Mouse (Mus musculus) fibroblast of lung, adult 2 months (primary cell): ENCODE data around the gene E030030I06Rik.
"Not testable (repeated sequence)": the region's sequence is repeated elsewhere in the genome, so short reads cannot be mapped to it uniquely, and the experiment has no call there.

Source experiments
- DNase-seq: peaks from one replicate; pipeline ENCODE4 v3.0.0-alpha.2; 2011; ENCODE audit warnings: low read depth

The E030030I06Rik gene

GRCm38 (mm10) chr10:22149073-22149690, at the start of gene E030030I06Rik:
TSS of gene E030030I06Rik (minus strand) at chr10:22149270.
- DNase-seq = no peak

GRCm38 (mm10) chr10:22191035-22191434, 42.0 kb upstream of the E030030I06Rik start:
- not testable (repeated sequence) for DNase-seq

- not testable (repeated sequence) for DNase-seq
Measured at GRCm38 (mm10) chr10:22176515-22176914, 27.4 kb upstream of the E030030I06Rik start.

DNA sequence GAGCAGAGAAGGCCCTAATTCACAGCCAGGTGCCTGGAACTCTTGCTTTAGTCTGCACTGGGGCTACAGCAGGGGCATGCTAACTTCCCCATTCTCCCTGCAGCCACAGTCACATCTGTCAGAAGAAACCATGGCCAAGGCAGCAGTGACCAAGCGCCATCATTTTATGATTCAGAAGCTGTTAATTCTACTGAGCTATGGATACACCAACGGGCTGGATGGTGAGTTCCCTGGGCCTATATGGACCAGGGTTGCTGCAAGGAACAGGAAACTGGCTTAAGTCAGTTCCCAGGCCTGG, 25.1 kb upstream of the E030030I06Rik start:
- not testable (repeated sequence) for DNase-seq

GRCm38 (mm10) chr10:22173335-22174189, 24.5 kb upstream of the E030030I06Rik start:
- not testable (repeated sequence) for DNase-seq

DNA sequence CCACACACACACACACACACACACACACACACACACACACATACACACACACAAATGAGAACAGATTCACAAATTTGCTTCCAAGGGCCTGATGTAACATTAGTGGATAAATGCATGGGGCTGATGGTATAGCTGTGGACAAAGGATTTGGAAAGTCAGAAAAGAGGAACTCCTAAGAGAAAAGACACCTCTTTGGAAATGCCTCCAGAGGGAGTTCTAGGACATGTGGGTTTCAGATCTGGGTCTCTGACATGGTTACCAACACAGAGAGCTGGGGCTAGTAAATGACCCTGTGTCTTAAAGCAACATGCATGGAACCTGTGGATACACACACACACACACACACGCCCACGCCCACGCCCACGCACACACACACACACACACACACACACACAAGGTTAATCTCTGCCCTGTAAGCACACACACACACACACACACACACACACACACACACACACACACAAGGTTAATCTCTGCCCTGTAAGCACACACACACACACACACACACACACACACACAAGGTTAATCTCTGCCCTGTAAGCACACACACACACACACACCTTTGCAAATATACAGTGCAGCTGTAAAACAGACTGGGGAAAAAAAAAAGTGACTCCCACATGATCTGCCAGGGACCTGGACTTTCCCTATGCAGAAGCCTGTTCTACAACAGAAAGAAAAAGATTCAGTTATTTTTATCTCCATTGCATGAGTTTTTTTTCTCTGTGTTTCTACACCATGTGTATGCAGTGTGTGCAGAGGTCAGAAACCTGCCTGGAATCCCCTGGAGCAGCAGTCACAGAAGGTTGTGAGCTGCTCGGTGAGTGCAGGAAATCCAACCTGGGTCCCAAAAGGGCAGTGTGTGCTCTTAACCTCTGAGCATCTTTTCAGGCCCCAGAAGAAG, 23.6 kb upstream of the E030030I06Rik start:
- DNase-seq = not testable (repeated sequence)

DNA sequence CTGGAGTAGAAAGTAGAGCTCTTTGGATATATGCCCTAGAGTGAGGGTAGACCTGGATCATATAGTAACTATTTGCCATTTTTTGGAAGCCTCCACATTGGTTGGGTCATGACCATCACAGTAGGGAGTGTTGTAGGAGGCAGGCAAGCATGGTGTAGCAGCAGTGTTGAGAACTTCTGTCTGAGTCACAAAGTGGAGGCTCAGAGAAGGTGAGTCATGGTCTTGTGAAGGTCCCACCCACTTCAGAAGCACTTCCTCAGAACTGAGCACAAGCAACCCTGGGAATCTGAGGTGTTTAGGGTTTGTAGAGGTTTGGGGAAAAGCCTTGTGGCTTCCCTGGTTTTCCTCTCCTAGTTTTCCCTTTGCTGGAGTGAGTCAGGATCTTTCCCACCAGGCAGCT, 20.0 kb upstream of the E030030I06Rik start:
- DNase-seq = not testable (repeated sequence)

GRCm38 (mm10) chr10:22167061-22167460, 18.0 kb upstream of the E030030I06Rik start:
- DNase-seq = not testable (repeated sequence)

- DNase-seq = not testable (repeated sequence)
Measured at GRCm38 (mm10) chr10:22166025-22166424, 17.0 kb upstream of the E030030I06Rik start.

DNA sequence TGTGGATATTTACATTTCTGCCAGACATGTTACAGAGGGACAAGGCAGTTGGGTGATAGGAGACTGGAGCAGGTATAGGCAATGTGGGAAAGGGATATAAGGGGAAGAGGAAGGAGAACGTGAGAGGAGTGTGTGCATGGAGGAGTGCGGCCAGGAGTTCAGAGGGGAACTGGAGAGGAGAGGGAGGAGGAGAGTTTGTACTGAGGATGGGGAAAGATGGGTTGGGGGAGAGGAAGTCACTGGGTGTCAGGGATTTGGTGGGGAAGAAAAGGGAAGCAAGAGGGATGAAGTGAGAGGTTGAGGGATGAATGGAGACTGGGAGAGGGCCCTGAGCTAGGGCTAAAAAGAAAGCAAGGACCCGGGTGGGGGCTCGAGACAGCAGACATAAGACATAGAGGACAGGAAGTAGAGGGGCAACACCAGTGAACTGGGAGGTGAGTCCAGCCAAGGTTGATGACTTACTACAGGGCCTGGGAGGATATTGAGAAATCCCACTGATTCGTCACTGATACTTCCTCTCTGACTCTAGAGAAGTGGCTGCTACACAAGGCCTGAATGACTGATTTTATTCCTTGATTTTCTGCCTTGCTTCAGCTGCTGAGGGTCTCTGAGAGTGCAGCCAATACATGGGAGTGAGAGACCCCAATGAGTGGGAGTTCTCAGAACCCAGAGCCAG, 16.4 kb upstream of the E030030I06Rik start:
- not testable (repeated sequence) for DNase-seq

GRCm38 (mm10) chr10:22163705-22164583, 14.9 kb upstream of the E030030I06Rik start:
- not testable (repeated sequence) for DNase-seq

DNA sequence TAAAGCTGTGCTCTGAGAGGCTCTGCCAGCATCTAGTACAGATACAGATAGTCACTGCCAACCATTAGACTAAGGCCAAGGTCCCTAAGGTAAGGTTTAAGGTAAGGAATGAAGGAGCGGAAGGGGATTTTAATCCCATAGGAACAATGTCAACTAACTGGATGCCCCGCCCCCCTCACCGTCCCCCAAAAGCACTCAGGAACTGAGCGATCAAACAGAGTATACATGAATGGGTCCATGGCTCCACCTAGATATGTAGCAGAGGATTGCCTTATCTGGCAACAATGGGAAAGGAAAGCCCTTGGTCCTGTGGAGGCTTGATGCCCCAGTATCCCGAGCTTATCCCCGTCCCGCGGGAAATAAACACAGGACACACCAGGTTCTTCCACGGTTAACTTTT, 14.2 kb upstream of the E030030I06Rik start:
- DNase-seq = not testable (repeated sequence)

DNA sequence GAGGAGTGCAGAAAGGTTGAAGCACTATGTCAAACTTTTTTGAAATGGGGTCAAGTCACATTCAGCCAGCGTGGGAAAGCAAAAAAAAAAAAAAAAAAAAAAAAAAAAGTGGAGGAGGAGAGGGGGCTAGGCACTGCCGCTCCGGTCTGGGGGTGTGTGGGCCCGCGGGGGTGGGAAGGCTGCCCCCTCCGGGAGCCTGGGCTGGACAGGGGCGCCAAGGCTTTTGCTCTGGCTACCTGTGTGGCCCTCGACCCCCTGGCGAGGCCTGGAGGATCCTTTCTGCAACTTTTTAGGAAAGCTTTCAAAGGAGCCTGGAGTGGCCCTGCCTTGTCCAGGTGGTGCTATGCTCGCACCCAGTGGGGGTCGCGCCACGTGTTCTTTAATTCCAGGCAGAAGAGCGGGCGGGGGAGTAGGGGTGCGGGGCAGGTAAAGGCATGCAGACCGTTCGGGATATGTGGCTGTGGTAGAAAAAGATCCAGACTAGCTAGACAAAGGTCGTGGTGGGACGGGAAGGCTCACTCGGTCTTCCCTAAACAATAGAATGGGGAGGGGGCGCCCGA, 10.6 kb upstream of the E030030I06Rik start:
- DNase-seq = no peak

DNA sequence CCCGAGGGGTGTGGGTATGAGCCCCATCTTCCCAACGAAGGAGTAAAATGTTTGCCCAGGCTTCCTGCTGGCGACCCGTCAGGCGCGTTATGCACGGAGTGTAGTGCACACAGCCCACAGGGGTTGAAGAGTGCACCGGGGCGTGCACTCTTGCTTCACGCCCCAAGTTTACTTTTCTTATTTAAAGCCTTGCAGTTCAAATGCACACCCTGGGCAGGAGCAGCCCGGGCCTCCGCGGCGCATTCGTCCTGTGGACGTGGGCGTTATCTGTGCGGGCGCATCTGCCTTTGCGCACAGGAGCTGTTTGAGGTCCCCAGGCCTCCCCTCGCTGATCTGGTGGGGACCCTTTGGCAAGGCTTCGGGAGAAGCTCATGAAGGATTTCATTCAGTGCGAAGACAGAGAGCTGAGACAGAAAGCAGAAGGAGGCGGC, 10.1 kb upstream of the E030030I06Rik start:
- no peak for DNase-seq

DNA sequence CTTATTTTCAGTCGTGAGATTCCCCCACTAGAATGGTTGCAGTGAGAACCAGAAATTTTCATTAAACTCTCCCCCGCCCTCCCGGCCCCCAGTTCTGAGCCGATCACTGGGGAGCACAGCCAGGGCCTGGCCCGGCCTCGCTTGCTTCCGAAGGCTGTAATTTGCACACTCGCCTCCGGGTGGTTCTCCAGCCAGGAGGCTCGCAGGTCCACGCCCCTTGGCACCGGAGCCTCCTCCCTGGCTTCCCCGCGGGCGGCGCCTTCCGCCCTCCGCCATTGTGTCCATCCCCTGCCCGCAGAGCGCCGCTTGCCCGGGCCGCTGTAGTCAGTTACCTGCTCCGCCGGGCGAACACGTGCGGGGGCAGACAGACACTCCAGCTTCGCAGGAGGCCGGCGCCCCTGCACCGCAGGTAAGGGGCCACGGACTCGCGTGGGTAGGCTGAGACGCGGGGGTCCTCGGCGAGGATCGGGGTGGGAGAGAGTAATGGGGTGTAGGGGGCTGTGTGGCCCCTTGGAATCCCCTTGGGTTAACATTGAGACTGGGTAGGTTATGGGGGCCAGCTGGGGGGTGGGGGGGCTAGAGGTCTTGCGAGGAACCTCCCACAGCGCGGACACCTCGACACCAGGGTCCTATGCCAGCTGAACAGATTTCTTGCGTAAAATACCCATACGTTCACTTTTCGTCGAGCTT, 9.4 kb upstream of the E030030I06Rik start, which contains the start of the genes Raet1e and H60b:
Gene Raet1e (plus strand): TSS at position 260 of the 690 bp plus-strand sequence.
Gene H60b (plus strand): TSS at position 277 of the 690 bp plus-strand sequence.
- DNase-seq = not testable (repeated sequence)

GRCm38 (mm10) chr10:22154871-22155799, 6.1 kb upstream of the E030030I06Rik start:
- no peak for DNase-seq

GRCm38 (mm10) chr10:22154127-22154526, 5.1 kb upstream of the E030030I06Rik start:
- not testable (repeated sequence) for DNase-seq

DNA sequence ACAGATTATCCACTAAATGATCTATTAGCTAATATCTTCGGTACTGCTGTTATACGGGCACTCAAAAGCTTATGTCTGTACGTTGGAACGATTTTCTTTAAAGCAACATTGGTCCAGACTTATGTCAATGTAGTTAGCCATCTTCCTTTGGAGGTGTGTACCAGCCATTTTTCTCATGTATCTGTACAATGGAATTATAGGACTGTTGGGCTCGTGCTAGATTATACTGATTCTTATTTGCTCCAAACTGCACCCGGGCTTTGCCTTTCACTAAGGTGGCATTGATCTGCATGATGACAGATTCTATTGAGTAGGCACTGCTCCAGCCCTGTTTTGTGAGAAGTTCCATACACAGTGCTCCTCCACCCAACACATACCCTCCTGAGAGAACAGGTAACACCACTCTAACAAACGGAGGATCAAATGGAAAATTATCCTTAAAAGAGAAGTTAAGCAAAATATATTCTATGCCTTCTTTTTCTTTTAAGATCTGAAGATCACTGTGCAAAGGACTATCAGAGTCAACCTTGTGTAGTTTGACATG, 4.1 kb upstream of the E030030I06Rik start:
- DNase-seq = not testable (repeated sequence)
